Mouse (Mus musculus): ENCODE data around the gene Gpc4. TPM values are rescaled to one million over a fixed set of nuclear protein-coding genes. Genes with fewer than 3 reads are reported as not detected.

The Gpc4 gene
- total and polyA plus RNA-seq, 2 experiments from 2014 or later = 1.6 to 7.2 TPM

DNA sequence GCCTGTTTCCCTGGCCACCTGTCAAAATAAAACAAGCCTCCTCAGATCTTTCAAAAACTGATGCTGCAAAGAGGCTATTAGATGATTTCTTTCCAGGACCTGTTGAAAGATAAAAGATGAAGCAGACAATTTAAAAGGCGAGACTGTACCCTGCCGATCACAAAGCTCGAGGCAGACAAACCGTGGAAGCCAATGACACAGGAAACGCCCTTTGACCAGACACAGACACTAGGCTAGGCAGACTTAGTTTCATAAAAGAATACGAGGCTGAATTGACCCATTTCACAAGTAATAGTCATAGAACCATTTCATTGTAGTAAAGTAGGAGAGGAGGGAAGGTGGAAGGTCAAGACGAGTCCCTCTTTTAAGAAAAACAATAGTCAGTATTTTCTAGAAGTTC is 20.6 kb downstream of the Gpc4 start:
- Histone ChIP-seq H3K36me3 (ENCODE audit: insufficient read depth, low read length) (no peaks in the 10 kb centered on the region), H3K9me3 (ENCODE audit: low read length) (no peaks in the 10 kb centered on the region), H3K4me1 (ENCODE audit: insufficient read depth, low read length) (no peaks in the 10 kb centered on the region), H3K27ac (ENCODE audit: low read depth, low read length) (no peak overlapping the region), H3K9ac (replicated peaks; ENCODE audit: low read length, poor library complexity, severe bottlenecking) (no peak overlapping the region), H3K4me3 (ENCODE audit: low read depth, low read length) (no peak overlapping the region), H3K4me2 (ENCODE audit: low read depth, low read length, poor library complexity, severe bottlenecking) (no peak overlapping the region), H3K27me3 (ENCODE audit: insufficient read depth, low read length) (no peaks in the 10 kb centered on the region)
- no peak for TF ChIP-seq CTCF (IDR thresholded peaks at IDR 0.05)
- 73% methylated on average over 7 of the region's 7 CpGs for WGBS
- no peak for DNase-seq (ENCODE audit: low spot score)
- no peak for ATAC-seq (ENCODE audit: low FRiP score)

- Histone ChIP-seq H3K4me1 (ENCODE audit: insufficient read depth, low read length) (no peaks in the 10 kb centered on the region), H3K27me3 (ENCODE audit: insufficient read depth, low read length) (no peaks in the 10 kb centered on the region), H3K4me3 (ENCODE audit: low read depth, low read length) (no peak overlapping the region), H3K4me2 (ENCODE audit: low read depth, low read length, poor library complexity, severe bottlenecking) (no peak overlapping the region), H3K9me3 (ENCODE audit: low read length) (no peaks in the 10 kb centered on the region), H3K27ac (ENCODE audit: low read depth, low read length) (no peak overlapping the region), H3K9ac (replicated peaks; ENCODE audit: low read length, poor library complexity, severe bottlenecking) (no peak overlapping the region), H3K36me3 (ENCODE audit: insufficient read depth, low read length) (no peaks in the 10 kb centered on the region)
- TF ChIP-seq CTCF (IDR thresholded peaks at IDR 0.05) = no peak
- ATAC-seq (ENCODE audit: low FRiP score) (no peak), DNase-seq (ENCODE audit: low spot score) (no peak)
Observed at GRCm38 (mm10) chrX:52140316-52140715, 24.7 kb downstream of the Gpc4 start.

DNA sequence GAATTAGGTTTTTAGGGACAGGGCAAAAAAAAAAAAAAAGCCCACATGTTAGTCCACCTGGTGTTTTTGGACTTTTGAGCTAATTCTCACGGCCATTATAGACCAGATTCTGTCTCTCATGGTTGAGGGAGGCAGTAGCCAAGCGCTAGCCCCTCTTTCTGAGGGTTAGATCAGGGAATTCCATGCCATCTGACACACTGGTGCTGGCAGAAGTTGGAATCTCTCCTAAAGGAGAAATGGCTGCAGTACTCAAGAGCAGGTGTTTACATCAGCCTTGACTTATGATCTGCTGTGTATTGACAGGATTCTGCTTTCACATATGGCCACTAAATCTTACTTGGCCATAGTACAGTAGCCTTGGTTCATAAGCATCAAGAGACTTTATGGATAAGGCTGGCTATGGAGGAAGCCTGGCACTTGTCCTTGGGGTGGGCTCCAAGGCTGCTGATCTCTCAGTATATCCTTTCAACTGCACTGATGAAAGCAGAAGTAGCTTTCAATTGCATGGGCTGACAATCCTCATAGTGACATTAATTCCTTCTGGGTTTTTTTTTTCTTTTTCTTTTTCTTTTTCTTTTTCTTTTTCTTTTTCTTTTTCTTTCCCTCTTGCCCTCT is 26.5 kb downstream of the Gpc4 start:
- Histone ChIP-seq H3K27me3 (ENCODE audit: insufficient read depth, low read length) (no peaks in the 10 kb centered on the region), H3K4me2 (ENCODE audit: low read depth, low read length, poor library complexity, severe bottlenecking) (no peak overlapping the region), H3K4me1 (ENCODE audit: insufficient read depth, low read length) (no peaks in the 10 kb centered on the region), H3K27ac (ENCODE audit: low read depth, low read length) (no peak overlapping the region), H3K9ac (replicated peaks; ENCODE audit: low read length, poor library complexity, severe bottlenecking) (no peak overlapping the region), H3K36me3 (ENCODE audit: insufficient read depth, low read length) (no peaks in the 10 kb centered on the region), H3K4me3 (ENCODE audit: low read depth, low read length) (no peak overlapping the region), H3K9me3 (ENCODE audit: low read length) (no peaks in the 10 kb centered on the region)
- TF ChIP-seq CTCF (IDR thresholded peaks at IDR 0.05) = no peak
- DNase-seq (ENCODE audit: low spot score) = peak; percentile 21
- 70% methylated on average over 2 of the region's 2 CpGs for WGBS
- no peak for ATAC-seq (ENCODE audit: low FRiP score)

- WGBS = 42% methylated on average over 5 of the region's 5 CpGs
- H3K27ac ChIP-seq (ENCODE audit: low read depth, low read length) = no peak overlapping the region
- no peak overlapping the region for H3K4me3 ChIP-seq (ENCODE audit: low read depth, low read length)
- no peak overlapping the region for H3K4me2 ChIP-seq (ENCODE audit: low read depth, low read length, poor library complexity, severe bottlenecking)
- no peak overlapping the region for H3K9ac ChIP-seq (replicated peaks; ENCODE audit: low read length, poor library complexity, severe bottlenecking)
- H3K27me3 ChIP-seq (ENCODE audit: insufficient read depth, low read length) = no peaks in the 10 kb centered on the region
- DNase-seq (ENCODE audit: low spot score) (no peak), ATAC-seq (ENCODE audit: low FRiP score) (no peak)
- no peaks in the 10 kb centered on the region for H3K9me3 ChIP-seq (ENCODE audit: low read length)
- no peaks in the 10 kb centered on the region for H3K4me1 ChIP-seq (ENCODE audit: insufficient read depth, low read length)
- no peaks in the 10 kb centered on the region for H3K36me3 ChIP-seq (ENCODE audit: insufficient read depth, low read length)
- no peak for TF ChIP-seq CTCF (IDR thresholded peaks at IDR 0.05)
Observed at GRCm38 (mm10) chrX:52138033-52138432, 27.0 kb downstream of the Gpc4 start.

DNA sequence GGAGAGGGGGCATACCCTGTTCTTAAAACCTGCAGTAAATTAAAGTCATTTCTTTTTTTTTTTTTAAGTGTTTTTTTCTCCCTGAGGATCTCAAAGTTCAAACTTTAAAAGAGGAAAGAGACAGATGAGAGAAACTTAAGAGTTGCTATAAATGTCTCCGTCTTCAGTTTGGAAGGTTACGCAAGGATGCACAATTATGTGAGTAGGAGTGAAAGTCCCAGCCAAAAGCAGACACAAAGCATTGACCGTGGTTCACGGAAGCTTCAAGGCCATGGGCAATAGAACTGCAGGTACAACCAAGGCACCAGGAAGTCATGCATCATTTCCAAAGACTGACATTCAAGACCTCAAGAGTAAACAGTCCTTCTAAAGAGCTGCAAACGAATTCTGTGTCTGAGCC is 28.5 kb downstream of the Gpc4 start:
- 93% methylated on average over 5 of the region's 5 CpGs for WGBS
- ATAC-seq (ENCODE audit: low FRiP score) = no peak
- no peaks in the 10 kb centered on the region for H3K4me1 ChIP-seq (ENCODE audit: insufficient read depth, low read length)

DNA sequence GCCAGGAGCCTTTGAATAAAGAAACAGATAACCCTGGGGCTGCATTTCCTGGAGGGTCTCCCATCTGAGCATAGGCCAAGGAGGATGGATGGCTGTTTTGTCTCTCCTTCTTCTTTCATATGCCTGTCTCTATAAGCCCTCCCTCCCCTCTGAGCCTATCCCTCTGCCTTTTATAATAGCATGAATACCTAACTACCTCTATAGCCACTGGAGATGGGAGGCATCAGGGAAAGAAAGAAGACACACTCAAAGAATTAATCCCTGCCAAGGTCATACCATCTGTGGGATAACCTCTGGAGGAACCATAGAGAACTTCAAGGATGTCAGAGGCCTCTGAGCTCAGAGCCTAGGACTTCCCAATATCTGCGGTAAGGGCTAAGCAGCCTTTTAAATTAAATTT is 35.4 kb downstream of the Gpc4 start:
- Histone ChIP-seq H3K36me3 (ENCODE audit: insufficient read depth, low read length) (no peaks in the 10 kb centered on the region), H3K27ac (ENCODE audit: low read depth, low read length) (no peak overlapping the region), H3K4me1 (ENCODE audit: insufficient read depth, low read length) (no peaks in the 10 kb centered on the region), H3K4me3 (ENCODE audit: low read depth, low read length) (no peak overlapping the region), H3K27me3 (ENCODE audit: insufficient read depth, low read length) (no peaks in the 10 kb centered on the region), H3K9ac (replicated peaks; ENCODE audit: low read length, poor library complexity, severe bottlenecking) (no peak overlapping the region), H3K4me2 (ENCODE audit: low read depth, low read length, poor library complexity, severe bottlenecking) (no peak overlapping the region), H3K9me3 (ENCODE audit: low read length) (no peaks in the 10 kb centered on the region)
- TF ChIP-seq CTCF (IDR thresholded peaks at IDR 0.05) = no peak
- ATAC-seq (ENCODE audit: low FRiP score) (no peak), DNase-seq (ENCODE audit: low spot score) (no peak)
- WGBS = 100% methylated on average over 1 of the region's 1 CpGs

More for the DNA sequence above, 28.5 kb downstream of the Gpc4 start:
- DNase-seq (ENCODE audit: low spot score) = no peak
- Histone ChIP-seq H3K27ac (ENCODE audit: low read depth, low read length) (no peak overlapping the region), H3K9me3 (ENCODE audit: low read length) (no peaks in the 10 kb centered on the region), H3K4me3 (ENCODE audit: low read depth, low read length) (no peak overlapping the region), H3K9ac (replicated peaks; ENCODE audit: low read length, poor library complexity, severe bottlenecking) (no peak overlapping the region), H3K4me2 (ENCODE audit: low read depth, low read length, poor library complexity, severe bottlenecking) (no peak overlapping the region), H3K27me3 (ENCODE audit: insufficient read depth, low read length) (no peaks in the 10 kb centered on the region), H3K36me3 (ENCODE audit: insufficient read depth, low read length) (no peaks in the 10 kb centered on the region)
- no peak for TF ChIP-seq CTCF (IDR thresholded peaks at IDR 0.05)
